Mouse (Mus musculus) C2C12 (cell line): Measurements from ENCODE around the gene Spi1. TPM values are rescaled to one million over a fixed set of nuclear protein-coding genes. Genes with fewer than 3 reads are reported as not detected.

Experiments
- H3K27me3 ChIP-seq: one replicate; pipeline ENCODE4 v1.6.1; 2011; ENCODE audit not compliant: control insufficient read depth, insufficient read depth, insufficient read length
- H3K36me3 ChIP-seq: one replicate; pipeline ENCODE4 v1.6.1; 2011; ENCODE audit not compliant: control insufficient read depth, insufficient read depth
- H3K4me3 ChIP-seq: one replicate; pipeline ENCODE4 v1.5.1; 2011; ENCODE audit warnings: mild to moderate bottlenecking, control low read depth; ENCODE audit not compliant: poor library complexity, insufficient read depth, severe bottlenecking
- H3K79me2 ChIP-seq: one replicate; pipeline ENCODE4 v1.6.1; 2011; ENCODE audit not compliant: control insufficient read depth, insufficient read depth
- H3K79me3 ChIP-seq: one replicate; pipeline ENCODE4 v1.6.1; 2011; ENCODE audit warnings: low read depth, control low read depth
- H3ac ChIP-seq: one replicate; pipeline ENCODE3; 2011; ENCODE audit warnings: low read depth; ENCODE audit not compliant: control insufficient read depth, insufficient read length
- CEBPB ChIP-seq: IDR thresholded peaks from one replicate; pipeline ENCODE4 v1.6.1; 2011; ENCODE audit warnings: low read depth, mild to moderate bottlenecking, control low read depth, moderate library complexity
- CTCF ChIP-seq: IDR thresholded peaks from one replicate; pipeline ENCODE4 v1.5.1; 2011; ENCODE audit not compliant: control insufficient read depth, insufficient read depth, insufficient read length
- FOSL1 ChIP-seq: IDR thresholded peaks from one replicate; pipeline ENCODE4 v1.8.0; 2011; ENCODE audit warnings: mild to moderate bottlenecking, low read length; ENCODE audit not compliant: poor library complexity, insufficient read depth, severe bottlenecking
- MAX ChIP-seq: IDR thresholded peaks from one replicate; pipeline ENCODE4 v1.6.1; 2011; ENCODE audit warnings: mild to moderate bottlenecking, control low read depth
- MYOD1 ChIP-seq: IDR thresholded peaks from one replicate; pipeline ENCODE4 v1.6.1; 2011; ENCODE audit warnings: low read depth; ENCODE audit not compliant: control insufficient read depth, insufficient read length
- MYOG ChIP-seq: IDR thresholded peaks from one replicate; pipeline ENCODE4 v1.6.1; 2011; ENCODE audit not compliant: control insufficient read depth, insufficient read length; ENCODE audit errors: extremely low read depth
- USF1 ChIP-seq: IDR thresholded peaks from one replicate; pipeline ENCODE4 v1.6.1; 2011; ENCODE audit warnings: low read depth, mild to moderate bottlenecking, control low read depth, moderate library complexity
- polyA plus RNA-seq: library from polyadenylated mRNA; unstranded; fragments of >200 nt; fragmentation: generic; extraction: Trizol; gene quantifications from one replicate; pipeline ENCODE4 v1.2.1, GENCODE M21; 2012; ENCODE audit warnings: missing spikeins

The Spi1 gene
- polyA plus RNA-seq, 1 experiment: not detected

DNA sequence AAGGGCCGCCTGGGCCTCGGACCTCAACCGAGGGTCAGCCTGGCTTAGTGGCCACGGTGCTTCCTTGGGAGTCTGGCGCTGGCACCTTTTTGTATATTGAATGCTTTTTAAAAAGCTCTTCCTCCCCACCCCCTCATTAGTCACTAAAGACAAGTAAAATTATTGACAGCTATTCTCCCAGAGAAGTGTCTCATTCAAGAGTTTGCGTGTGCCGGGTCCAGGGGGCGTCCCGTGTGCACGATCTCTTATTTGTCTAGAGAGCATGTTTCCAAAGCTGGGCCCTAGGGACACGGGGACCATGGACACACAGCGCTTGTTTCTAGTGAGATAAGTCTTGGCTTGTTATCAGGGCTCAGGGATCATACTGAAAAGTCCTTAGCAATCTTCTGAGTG lies 33.4 kb downstream of the Spi1 start:
- Histone ChIP-seq H3K27me3 (peaks cover 20% of the 10 kb centered on the region), H3K79me3 (no peaks in the 10 kb centered on the region), H3K4me3 (no peak overlapping the region), H3K79me2 (no peaks in the 10 kb centered on the region), H3K36me3 (no peaks in the 10 kb centered on the region), H3ac (peak overlapping the region; percentile 46)
- TF ChIP-seq MYOG (no peak), FOSL1 (no peak), CEBPB (no peak), USF1 (no peak), CTCF (no peak), MAX (no peak), MYOD1 (no peak)

DNA sequence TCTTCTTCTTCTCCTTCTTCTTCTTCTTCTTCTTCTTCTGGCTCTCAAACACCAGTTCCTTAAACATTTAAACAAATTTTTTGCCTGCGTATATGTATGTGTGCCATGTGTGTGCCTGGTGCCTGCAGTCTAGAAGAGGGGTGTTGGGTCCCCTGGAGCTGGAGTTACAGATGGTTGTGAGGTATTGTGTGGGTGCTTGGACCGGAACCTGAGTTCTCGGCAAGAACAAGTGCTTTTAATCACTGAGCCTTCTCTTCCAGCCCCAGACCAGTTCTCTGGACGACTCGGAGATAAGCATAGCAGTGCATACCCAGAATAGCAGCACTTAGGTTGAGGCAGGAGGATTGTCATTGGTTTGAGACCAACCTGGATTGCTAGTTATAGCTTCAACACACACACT lies 34.7 kb downstream of the Spi1 start:
- TF ChIP-seq USF1 (no peak), FOSL1 (no peak), MAX (no peak), MYOG (no peak), CTCF (no peak), CEBPB (no peak), MYOD1 (no peak)
- H3K79me2 ChIP-seq: no peaks in the 10 kb centered on the region
- H3K4me3 ChIP-seq: no peak overlapping the region
- H3K79me3 ChIP-seq: no peaks in the 10 kb centered on the region
- no peak overlapping the region for H3ac ChIP-seq
- peaks cover 33% of the 10 kb centered on the region for H3K27me3 ChIP-seq
- no peaks in the 10 kb centered on the region for H3K36me3 ChIP-seq

DNA sequence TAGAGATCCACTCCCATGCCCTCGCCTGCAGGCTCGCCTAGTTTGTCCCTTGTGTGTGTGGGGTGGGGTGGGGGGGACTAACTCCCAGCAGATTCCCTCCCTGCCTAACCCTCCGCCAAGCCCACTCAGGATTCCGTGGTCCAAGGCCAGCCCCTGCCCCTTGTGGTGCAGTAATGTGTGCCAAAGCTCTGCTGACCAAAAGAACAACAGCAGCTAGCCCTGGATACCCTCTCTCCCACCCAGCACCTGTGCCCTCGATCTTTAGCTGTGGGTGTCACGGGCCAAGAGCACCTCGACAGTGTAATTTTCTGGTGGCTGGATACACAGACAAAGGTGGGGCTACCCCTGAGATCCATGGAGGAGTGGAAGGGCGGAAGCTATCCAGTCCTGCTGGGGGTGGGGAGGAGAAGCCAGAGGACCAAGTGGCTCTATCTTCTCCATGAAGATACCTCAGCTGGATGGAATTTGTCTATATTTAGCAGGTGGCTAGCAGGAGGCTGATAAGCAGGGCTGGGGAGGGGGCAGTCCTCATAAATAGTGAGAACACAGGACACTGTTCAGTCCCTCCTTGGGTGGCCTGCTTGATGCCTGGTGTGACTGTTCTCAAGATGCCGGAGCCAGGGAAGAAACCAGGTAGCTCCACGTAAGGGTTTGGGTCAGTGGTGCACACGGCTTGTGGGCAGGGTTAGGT lies 35.5 kb downstream of the Spi1 start, which contains the start of gene Mybpc3:
Mybpc3 (plus strand) TSS at position 560 of the 691 bp plus-strand sequence.
- Histone ChIP-seq H3K27me3 (peaks cover 41% of the 10 kb centered on the region), H3K36me3 (no peaks in the 10 kb centered on the region), H3ac (no peak within 1 kb of the TSS), H3K79me3 (no peaks in the 10 kb centered on the region), H3K79me2 (no peaks in the 10 kb centered on the region), H3K4me3 (no peak within 1 kb of the TSS)
- no peak for TF ChIP-seq FOSL1
- TF ChIP-seq MAX: no peak
- no peak for TF ChIP-seq CTCF
- TF ChIP-seq MYOD1: no peak
- no peak for TF ChIP-seq CEBPB
- no peak for TF ChIP-seq USF1
- TF ChIP-seq MYOG: no peak

DNA sequence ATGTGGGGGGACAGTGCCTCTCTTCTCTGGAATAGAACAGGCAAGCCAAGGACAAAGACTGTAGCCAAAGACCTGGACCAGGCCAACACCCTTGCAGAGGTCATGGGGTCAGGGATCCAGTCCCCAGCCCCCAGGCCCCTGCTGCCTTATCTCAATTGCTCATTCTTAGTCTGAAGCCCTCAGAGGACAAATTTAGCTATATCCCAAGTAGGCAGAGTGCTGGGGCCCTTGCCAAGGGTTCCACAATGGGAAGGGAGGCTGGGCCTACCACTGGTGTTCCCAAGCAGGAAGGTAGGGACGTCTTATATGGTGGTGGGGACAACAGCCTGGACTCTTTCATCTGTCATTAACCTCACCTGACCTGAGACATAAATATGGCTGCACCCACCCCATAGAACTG lies 36.5 kb downstream of the Spi1 start:
- Histone ChIP-seq H3K27me3 (peaks cover 51% of the 10 kb centered on the region), H3K4me3 (no peak overlapping the region), H3ac (no peak overlapping the region), H3K36me3 (no peaks in the 10 kb centered on the region), H3K79me3 (no peaks in the 10 kb centered on the region), H3K79me2 (no peaks in the 10 kb centered on the region)
- TF ChIP-seq CEBPB (no peak), MYOG (no peak), MYOD1 (no peak), USF1 (no peak), MAX (no peak), CTCF (no peak), FOSL1 (no peak)

DNA sequence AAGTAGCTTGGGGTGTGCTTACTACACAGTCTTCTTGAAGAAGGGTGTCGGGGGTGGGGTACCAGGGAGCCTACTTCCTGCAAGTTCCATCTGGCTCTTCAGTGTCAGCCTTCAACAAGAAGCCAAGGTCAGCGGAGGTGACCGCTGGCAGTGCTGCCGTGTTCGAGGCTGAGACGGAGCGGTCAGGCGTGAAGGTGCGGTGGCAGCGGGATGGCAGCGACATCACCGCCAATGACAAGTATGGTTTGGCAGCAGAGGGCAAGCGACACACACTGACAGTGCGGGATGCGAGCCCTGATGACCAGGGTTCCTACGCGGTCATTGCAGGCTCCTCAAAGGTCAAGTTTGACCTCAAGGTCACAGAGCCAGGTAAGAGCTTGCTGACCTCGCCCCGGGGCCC lies 36.9 kb downstream of the Spi1 start:
- TF ChIP-seq MAX (no peak), MYOD1 (no peak), CTCF (no peak), FOSL1 (no peak), USF1 (no peak), MYOG (no peak), CEBPB (no peak)
- Histone ChIP-seq H3ac (no peak overlapping the region), H3K4me3 (no peak overlapping the region), H3K79me2 (no peaks in the 10 kb centered on the region), H3K36me3 (no peaks in the 10 kb centered on the region), H3K27me3 (peaks cover 55% of the 10 kb centered on the region), H3K79me3 (no peaks in the 10 kb centered on the region)

DNA sequence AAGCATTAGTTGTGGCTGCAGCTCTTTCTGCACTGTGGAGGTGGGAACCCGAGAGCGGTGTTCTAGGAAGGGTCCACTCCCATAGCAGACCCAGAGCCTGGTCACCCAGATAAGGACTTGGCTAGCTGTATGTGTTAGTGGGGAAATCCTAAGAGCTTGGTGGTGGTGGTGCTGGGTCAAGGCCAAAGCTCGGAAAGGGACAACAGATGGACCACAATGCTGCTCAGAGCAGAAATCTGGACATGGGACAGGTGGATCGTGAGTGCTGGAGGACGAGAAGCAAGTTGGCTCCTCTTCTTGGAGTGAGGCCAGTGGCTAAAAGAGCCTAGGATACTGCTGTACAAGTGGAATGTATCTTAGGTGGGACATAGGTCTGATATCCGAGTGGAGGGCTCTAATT lies 37.4 kb downstream of the Spi1 start:
- no peaks in the 10 kb centered on the region for H3K79me2 ChIP-seq
- no peak for TF ChIP-seq CEBPB
- TF ChIP-seq USF1: no peak
- no peak for TF ChIP-seq CTCF
- TF ChIP-seq FOSL1: no peak
- TF ChIP-seq MYOG: no peak
- TF ChIP-seq MYOD1: no peak
- no peak for TF ChIP-seq MAX
- peaks cover 60% of the 10 kb centered on the region for H3K27me3 ChIP-seq
- no peaks in the 10 kb centered on the region for H3K36me3 ChIP-seq
- H3K79me3 ChIP-seq: no peaks in the 10 kb centered on the region
- H3ac ChIP-seq: no peak overlapping the region
- H3K4me3 ChIP-seq: no peak overlapping the region
